Mouse (Mus musculus) thymus, adult 2 months (tissue): ENCODE results near the gene Gpr152.
A peak's percentile ranks its signal among the peaks of the same experiment; 100 is the strongest.

ENCODE experiments used
- CTCF ChIP-seq: fragments of 200-500 bp; IDR thresholded peaks from 2 replicates; pipeline ENCODE4 v1.5.1; 2012; ENCODE audit warnings: mild to moderate bottlenecking, control low read depth, low read length, moderate library complexity, borderline replicate concordance; ENCODE audit not compliant: control insufficient read depth, poor library complexity, insufficient read depth; ENCODE audit errors: extremely low read depth
- POLR2A ChIP-seq: fragments of 200-500 bp; IDR thresholded peaks from 2 replicates; pipeline ENCODE4 v1.6.1; 2012; ENCODE audit warnings: mild to moderate bottlenecking, low read length, control low read depth, moderate library complexity; ENCODE audit not compliant: control insufficient read depth, poor library complexity, insufficient read depth; ENCODE audit errors: extremely low read depth

DNA sequence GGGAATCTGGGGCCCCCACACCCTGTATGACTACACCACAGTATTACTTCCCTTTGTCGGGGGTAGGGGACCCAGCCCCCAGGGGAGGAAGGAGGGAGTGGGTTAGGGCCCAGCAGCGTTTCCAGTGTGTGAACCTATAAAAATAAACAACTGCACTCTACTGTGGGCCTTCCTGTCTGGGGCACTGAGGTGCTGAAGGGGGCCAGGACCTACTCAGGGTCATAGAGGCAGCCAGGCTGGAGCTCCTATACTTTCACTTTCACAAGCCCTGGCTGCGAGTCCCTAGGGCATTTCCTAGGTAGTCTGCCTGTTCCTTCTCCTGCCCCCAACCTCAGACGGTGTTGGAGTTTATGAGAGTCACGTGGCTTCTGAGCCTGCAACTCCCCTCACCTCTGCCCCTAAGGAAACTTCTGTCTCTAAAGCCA is 25.8 kb upstream of the Gpr152 start:
- 0 out of 2 replicates have a peak, but pooled peaks have one; percentile 27 for TF ChIP-seq CTCF
- TF ChIP-seq POLR2A, result no peak
